Mouse (Mus musculus) neural tube, embryonic 15.5 days (tissue): ENCODE results near the gene Tsc22d1. TPM values are rescaled to one million over a fixed set of nuclear protein-coding genes. Genes with fewer than 3 reads are reported as not detected.

Experiments
- ATAC-seq: fragments of 200-750 bp; cut with Nextera tagmentation; 2 replicates; pipeline ENCODE4 v1.8.0; 2017; ENCODE audit warnings: mild to moderate bottlenecking, moderate TSS enrichment, moderate library complexity; ENCODE audit not compliant: low FRiP score
- H3K27ac ChIP-seq: fragments of 300-500 bp; sonication (generic); replicated peaks from 2 replicates; pipeline ENCODE4 v1.5.1; 2015; ENCODE audit warnings: mild to moderate bottlenecking, inconsistent platforms
- H3K27me3 ChIP-seq: fragments of 300-500 bp; sonication (generic); replicated peaks from 2 replicates; pipeline ENCODE4 v1.6.1; 2015; ENCODE audit warnings: inconsistent platforms
- H3K36me3 ChIP-seq: fragments of 300-500 bp; sonication (generic); 2 replicates; pipeline ENCODE4 v1.6.1; 2015; ENCODE audit warnings: inconsistent platforms
- H3K4me1 ChIP-seq: fragments of 300-500 bp; sonication (generic); 2 replicates; pipeline ENCODE4 v1.6.1; 2015; ENCODE audit warnings: inconsistent platforms
- H3K4me2 ChIP-seq: fragments of 300-500 bp; sonication (generic); 2 replicates; pipeline ENCODE4 v1.6.1; 2015; ENCODE audit warnings: inconsistent platforms, mild to moderate bottlenecking, moderate library complexity
- H3K4me3 ChIP-seq: fragments of 300-500 bp; sonication (generic); replicated peaks from 2 replicates; pipeline ENCODE4 v1.5.1; 2015; ENCODE audit warnings: mild to moderate bottlenecking, inconsistent platforms
- H3K9ac ChIP-seq: fragments of 300-500 bp; sonication (generic); replicated peaks from 2 replicates; pipeline ENCODE4 v1.6.1; 2015; ENCODE audit warnings: mild to moderate bottlenecking, inconsistent platforms
- H3K9me3 ChIP-seq: fragments of 300-500 bp; sonication (generic); replicated peaks from 2 replicates; pipeline ENCODE4 v1.6.1; 2016; ENCODE audit warnings: inconsistent platforms
- WGBS: fragments of 180-500 bp; shearing (Covaris S2); methylation state at CpG from one replicate; pipeline ENCODE4 v1.1.7; 2015; ENCODE audit warnings: mixed read lengths; 5-methylcytosine and 5-hydroxymethylcytosine counted together
- polyA plus RNA-seq: library from polyadenylated mRNA; unstranded; fragments of >200 nt; fragmentation: Nextera tagmentation; extraction: Ambion mirVana; gene quantifications from 2 replicates; pipeline ENCODE4 v1.2.1, GENCODE M21; 2015

Tsc22d1 gene
- polyA plus RNA-seq, 1 experiment from 2014 or later = 880 TPM

DNA sequence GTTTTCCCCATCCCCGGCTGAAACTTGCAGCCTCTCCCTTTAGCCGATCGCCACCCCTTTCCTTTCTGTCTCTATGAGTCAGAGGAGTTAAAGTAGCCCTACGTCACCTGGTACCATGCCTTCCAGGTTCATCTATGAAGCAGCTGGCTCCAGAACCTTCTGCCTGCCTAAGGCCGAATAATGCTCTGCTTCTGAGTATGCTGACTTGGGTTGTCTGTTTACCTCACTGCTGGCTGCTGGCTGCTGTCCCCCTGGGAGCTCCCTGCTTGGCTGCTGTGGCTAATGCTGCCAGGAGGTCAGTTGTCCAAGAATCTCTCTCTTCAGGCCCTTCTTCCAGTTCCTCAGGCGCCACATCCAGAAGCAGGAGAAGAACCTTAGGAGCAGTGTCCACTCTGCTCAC is 111.7 kb downstream of the Tsc22d1 start:
- Histone ChIP-seq H3K4me3 (no peak overlapping the region), H3K27me3 (no peaks in the 10 kb centered on the region), H3K9me3 (no peaks in the 10 kb centered on the region), H3K9ac (no peak overlapping the region), H3K36me3 (no peaks in the 10 kb centered on the region), H3K27ac (no peak overlapping the region), H3K4me1 (peaks cover 19% of the 10 kb centered on the region), H3K4me2 (no peak overlapping the region)
- no peak for ATAC-seq
- WGBS = 89% methylated on average over 6 of the region's 6 CpGs

DNA sequence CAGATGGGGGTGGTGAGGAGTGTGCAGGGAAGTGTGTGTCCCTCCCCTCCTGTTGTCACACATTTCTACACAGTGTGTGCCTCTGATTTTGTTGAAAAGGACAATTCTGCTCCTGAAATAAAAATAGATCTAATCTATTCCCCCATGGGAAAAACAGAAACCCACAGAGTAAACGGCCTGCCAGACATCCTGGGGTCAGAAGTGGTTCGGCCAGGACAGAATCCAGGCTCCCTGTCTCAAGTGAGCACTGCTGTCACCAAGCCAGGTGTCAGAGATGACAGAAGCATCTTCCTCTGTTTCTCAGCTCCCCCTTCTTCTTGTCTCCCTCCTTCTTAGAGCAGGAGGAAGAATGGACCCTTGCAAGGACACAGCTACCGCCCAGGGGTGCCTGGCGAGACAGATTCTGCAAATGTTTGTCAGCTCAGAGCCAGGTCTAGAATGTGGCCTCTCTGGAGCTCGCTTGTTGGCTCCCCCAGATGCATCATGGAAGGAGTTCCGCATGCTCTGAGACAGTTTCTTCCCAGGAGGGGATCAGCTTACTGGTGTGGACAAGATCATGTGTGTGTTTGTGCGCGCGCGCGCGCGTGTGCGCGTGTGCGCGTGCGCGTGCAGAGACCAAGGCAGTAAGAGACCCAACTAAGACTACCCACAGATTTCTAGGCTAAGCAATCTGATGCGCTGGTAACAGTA is 112.4 kb downstream of the Tsc22d1 start:
- Histone ChIP-seq H3K36me3 (no peaks in the 10 kb centered on the region), H3K4me3 (no peak overlapping the region), H3K9me3 (no peaks in the 10 kb centered on the region), H3K4me1 (peaks cover 19% of the 10 kb centered on the region), H3K9ac (no peak overlapping the region), H3K27ac (no peak overlapping the region), H3K27me3 (no peaks in the 10 kb centered on the region), H3K4me2 (no peak overlapping the region)
- WGBS = 90% methylated on average over 20 of the region's 20 CpGs
- ATAC-seq = no peak

DNA sequence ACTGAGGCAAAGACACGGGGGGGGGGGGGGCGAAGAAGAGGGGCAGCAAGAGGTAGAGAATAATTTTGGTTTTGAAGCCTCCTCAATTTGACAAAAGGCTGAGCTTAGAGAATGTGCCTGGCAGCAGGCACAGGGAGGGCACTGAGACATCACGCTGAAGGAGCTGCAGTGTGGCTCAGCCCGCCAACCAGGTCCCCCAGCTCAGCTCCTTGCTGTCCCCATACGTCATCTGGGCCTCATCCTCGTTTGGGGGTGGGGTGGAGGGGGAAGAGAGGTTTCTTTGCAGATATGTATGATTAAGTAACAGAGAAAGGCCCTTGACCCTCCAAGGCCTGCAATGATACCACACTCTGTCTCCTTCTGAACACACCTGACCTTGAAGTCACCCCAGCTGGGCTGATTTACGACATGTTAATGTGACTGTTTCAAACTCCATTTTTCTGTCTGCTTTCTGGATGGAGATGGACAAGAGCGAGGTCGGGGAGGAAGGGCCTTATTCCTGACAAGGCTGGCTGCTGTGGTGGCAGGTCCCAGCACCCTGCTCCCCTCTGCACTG is 113.1 kb downstream of the Tsc22d1 start:
- Histone ChIP-seq H3K36me3 (no peaks in the 10 kb centered on the region), H3K27me3 (no peaks in the 10 kb centered on the region), H3K4me2 (no peak overlapping the region), H3K9me3 (no peaks in the 10 kb centered on the region), H3K27ac (no peak overlapping the region), H3K4me3 (no peak overlapping the region), H3K4me1 (peaks cover 20% of the 10 kb centered on the region), H3K9ac (no peak overlapping the region)
- 0 out of 2 replicates have a peak, but pooled peaks have one; percentile 32 for ATAC-seq
- WGBS = 43% methylated on average over 9 of the region's 9 CpGs

DNA sequence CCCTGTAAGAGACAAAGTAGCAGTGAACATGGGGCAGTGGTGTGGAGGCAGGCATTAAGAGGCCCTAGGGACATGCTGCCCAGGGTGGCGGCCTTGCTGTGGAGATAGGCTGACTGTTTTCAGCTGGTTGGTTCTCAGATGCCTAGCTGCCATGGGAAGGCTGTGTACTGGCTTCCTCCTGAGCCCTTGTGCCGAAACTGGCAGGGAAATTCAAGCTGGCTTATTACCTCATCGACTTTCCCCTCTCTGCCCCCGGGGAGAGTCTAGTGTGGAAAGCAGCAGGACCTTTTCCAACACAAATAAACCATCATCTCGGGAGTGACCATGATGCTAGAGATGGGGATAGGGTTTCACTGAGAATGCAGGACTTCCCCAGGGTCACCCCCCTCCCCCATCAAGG is 113.9 kb downstream of the Tsc22d1 start:
- Histone ChIP-seq H3K9ac (no peak overlapping the region), H3K27ac (no peak overlapping the region), H3K4me1 (peaks cover 28% of the 10 kb centered on the region), H3K9me3 (no peaks in the 10 kb centered on the region), H3K27me3 (no peaks in the 10 kb centered on the region), H3K4me2 (no peak overlapping the region), H3K36me3 (no peaks in the 10 kb centered on the region), H3K4me3 (no peak overlapping the region)
- no peak for ATAC-seq
- 31% methylated on average over 5 of the region's 5 CpGs for WGBS

DNA sequence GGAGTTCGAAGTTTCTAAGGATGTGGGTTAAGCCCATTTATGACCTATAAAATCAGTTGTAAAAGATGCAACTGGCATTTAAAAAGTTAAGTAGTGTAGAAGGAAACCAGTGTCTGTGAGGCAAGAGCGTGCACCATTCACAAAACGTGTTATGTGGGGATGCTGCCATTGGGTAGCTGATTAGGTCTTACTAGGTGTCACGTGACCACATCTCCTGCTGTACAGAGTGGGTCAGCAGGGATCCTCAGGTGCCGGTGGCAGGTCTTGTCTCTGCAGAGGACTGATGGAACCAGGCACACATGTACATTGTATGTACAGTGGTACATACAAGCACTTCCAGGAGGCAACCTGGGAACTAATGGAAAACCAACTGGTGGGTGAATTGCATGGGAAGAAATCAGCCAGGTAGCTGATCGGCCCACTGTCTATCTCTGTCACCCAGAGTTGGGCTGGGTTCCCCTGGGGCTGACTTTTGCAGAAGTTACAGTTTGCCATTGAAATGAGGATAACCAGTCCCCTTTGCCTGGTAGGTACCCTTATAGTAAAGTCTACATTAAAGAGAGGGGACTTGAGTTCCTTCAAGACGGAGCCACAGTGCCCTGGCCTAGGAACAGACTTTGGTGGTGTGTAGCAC is 116.4 kb downstream of the Tsc22d1 start:
- Histone ChIP-seq H3K4me2 (no peak overlapping the region), H3K9ac (no peak overlapping the region), H3K4me3 (no peak overlapping the region), H3K27ac (no peak overlapping the region), H3K4me1 (peaks cover 30% of the 10 kb centered on the region), H3K9me3 (no peaks in the 10 kb centered on the region), H3K36me3 (no peaks in the 10 kb centered on the region), H3K27me3 (no peaks in the 10 kb centered on the region)
- ATAC-seq = no peak
- 91% methylated on average over 7 of the region's 7 CpGs for WGBS

DNA sequence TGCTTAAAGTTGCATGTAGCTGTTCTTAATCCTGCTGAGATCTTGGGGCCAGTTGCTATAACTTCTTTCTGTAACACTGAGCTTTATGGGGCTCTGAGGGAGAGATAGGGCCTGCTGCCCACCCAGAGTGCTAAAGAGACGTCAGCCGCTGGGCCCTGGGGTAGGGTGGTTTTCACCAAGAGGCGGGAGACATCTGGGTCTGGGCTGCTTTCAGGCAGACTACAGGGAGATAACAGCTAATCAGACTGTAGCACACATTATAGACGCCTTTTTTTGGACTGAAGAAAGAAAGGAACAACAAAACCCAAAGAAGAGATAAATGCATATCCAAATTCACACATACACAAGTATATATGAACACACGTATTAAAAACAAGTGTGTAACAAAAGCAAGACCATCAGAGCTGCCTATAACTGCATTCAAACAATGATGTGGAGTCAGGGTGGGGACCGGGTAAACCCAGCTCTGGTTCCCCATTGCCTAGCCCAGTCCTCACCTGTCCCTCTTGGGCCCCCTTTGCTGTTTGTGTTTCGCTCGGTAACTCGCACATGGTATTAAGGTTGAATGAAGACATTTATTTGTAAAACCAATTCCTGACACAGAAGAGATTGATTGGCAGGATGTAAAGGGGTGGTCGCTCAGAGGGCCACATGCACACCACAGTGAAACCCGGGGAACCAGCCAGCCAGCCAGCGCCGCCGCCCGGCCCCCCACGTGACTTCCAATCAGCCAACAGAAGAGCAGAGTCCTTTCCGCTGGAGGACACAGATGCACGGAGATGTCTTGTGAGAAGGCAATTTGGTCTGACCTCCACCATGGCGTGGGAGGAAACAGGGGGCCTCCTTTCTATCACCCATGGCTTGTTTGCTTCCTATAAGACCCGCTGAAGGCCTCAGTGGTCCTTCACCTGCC is 117.8 kb downstream of the Tsc22d1 start:
- Histone ChIP-seq H3K4me2 (peak overlapping the region; percentile 47), H3K36me3 (no peaks in the 10 kb centered on the region), H3K4me1 (peaks cover 26% of the 10 kb centered on the region), H3K9ac (no peak overlapping the region), H3K4me3 (0 out of 2 replicates have a peak overlapping the region, but pooled peaks have one; percentile 6), H3K9me3 (no peaks in the 10 kb centered on the region), H3K27me3 (no peaks in the 10 kb centered on the region), H3K27ac (peak overlapping the region; percentile 60)
- whole genome bisulfite sequencing = 47% methylated on average over 20 of the region's 20 CpGs
- ATAC-seq = peak; percentile 53

DNA sequence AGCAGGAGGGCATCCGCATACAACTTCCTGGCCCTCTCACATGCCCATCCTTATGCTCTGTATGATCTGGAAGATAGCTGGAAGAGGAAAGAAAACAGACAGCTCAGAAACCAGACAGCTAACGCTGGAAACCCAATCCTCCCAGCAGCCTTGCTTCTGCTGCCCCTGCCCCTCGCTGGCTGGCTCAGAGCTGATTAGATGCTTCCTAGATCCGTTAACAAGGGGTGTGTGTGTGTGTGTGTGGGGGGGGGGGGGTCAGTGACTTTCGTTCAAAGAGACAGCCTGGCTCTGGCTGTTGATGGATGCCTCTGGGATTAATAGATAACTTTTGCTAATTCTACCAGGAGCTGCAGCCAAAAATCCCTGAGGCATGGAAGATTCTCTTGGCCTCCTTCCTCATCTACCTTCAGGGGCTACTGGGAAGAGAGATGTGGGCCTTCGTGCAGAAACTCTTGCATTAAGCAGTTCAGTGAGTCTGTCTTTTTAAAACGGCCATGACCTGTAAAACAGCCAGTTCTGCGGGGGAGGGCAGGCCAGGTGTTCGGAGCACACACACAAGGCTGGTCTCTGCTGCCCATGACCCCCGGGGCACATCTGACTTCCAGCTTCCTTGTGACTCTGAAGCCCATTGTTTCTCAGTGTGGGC is 118.5 kb downstream of the Tsc22d1 start:
- no peaks in the 10 kb centered on the region for H3K9me3 ChIP-seq
- peak overlapping the region; percentile 47 for H3K4me2 ChIP-seq
- H3K36me3 ChIP-seq = no peaks in the 10 kb centered on the region
- H3K4me3 ChIP-seq = 0 out of 2 replicates have a peak overlapping the region, but pooled peaks have one; percentile 6
- no peak overlapping the region for H3K9ac ChIP-seq
- H3K27ac ChIP-seq = peak overlapping the region; percentile 60
- ATAC-seq = no peak
- H3K27me3 ChIP-seq = no peaks in the 10 kb centered on the region
- WGBS = 18% methylated on average over 10 of the region's 10 CpGs
- peaks cover 20% of the 10 kb centered on the region for H3K4me1 ChIP-seq

DNA sequence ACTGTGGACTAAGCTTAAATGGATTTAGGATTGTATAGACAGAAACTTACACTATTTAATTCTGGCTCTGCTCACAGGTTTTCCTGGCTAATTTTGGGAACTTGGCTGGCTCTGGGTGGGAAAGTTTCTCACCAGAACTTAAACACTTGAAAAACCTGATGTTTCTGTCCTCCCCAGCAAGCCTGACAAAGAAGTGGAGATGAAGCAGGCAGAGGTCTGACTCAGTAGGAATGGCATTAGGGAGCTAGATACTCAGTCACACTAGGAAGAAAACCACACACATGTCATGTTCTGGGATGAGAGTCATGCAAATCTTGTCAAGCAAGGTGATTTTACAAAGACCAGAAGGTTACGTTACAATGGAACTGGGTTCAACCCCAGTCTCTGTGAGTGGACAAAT is 120.3 kb downstream of the Tsc22d1 start:
- H3K36me3 ChIP-seq = peaks cover under 1% of the 10 kb centered on the region; the same call in 1 of the 2 replicates
- H3K4me1 ChIP-seq = peaks cover 11% of the 10 kb centered on the region
- no peak for ATAC-seq
- H3K27ac ChIP-seq = no peak overlapping the region
- no peak overlapping the region for H3K9ac ChIP-seq
- no peaks in the 10 kb centered on the region for H3K9me3 ChIP-seq
- H3K27me3 ChIP-seq = no peaks in the 10 kb centered on the region
- WGBS = 93% methylated on average over 1 of the region's 1 CpGs
- H3K4me2 ChIP-seq = no peak overlapping the region
- H3K4me3 ChIP-seq = no peak overlapping the region

DNA sequence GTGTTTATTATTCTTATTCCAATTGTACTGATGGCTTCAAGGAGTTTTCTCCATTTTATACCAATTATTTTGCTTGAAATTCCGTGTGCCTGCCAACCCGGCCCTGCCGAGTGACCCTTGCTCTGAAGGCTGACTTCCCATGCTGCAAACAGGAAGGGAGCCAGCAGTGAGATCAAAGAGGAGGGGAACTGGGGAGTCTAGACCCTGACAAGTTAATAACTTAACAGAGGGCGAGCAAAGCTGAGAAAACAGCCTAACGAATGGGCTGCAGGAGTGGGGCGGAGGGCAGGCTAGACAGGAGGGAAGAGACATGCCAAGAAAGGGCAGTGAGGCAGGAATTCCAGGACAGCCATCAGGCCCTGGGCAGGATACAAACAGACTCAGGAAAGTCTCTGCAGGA is 122.2 kb downstream of the Tsc22d1 start:
- H3K36me3 ChIP-seq = peaks cover 4% of the 10 kb centered on the region; the same call in 1 of the 2 replicates
- H3K4me2 ChIP-seq = no peak overlapping the region
- no peaks in the 10 kb centered on the region for H3K9me3 ChIP-seq
- no peak overlapping the region for H3K27ac ChIP-seq
- no peak for ATAC-seq
- 48% methylated on average over 6 of the region's 6 CpGs for WGBS
- peaks cover 11% of the 10 kb centered on the region for H3K4me1 ChIP-seq
- H3K4me3 ChIP-seq = no peak overlapping the region
- no peaks in the 10 kb centered on the region for H3K27me3 ChIP-seq
- no peak overlapping the region for H3K9ac ChIP-seq

DNA sequence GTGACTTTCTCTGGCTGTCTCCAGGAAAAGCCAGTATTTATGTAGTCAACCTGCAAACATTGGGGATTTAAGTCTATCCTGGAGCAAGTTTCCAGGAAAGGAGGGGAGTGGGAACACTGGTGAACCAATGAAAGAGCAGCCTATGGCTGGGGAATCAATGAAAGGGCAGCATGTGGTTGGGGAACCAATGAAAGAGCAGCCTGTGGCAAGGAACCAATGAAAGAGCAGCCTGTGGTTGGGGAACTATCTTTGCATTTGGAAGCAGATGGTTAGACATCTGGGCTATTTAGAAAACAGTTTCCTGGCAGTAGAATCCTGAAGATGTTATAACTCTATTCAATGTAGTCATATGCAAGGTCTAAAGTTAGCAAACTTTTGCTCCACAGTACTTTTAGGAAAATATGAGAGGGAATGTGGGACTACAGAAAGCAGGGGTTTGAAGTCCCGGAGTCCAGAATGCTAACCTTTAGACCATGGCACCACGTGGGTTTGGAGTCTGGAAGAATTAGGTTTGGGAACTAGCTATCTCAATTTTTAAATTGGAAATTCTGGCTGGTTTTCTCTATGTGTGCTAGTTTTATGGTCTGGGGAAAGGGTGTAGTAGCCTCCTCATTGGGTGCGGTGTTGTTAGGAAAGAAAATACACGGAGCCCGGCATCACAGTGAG is 125.4 kb downstream of the Tsc22d1 start:
- WGBS = 92% methylated on average over 5 of the region's 5 CpGs
- H3K9ac ChIP-seq = no peak overlapping the region

More for the DNA sequence above, 125.4 kb downstream of the Tsc22d1 start:
- ATAC-seq = no peak
- no peak overlapping the region for H3K4me3 ChIP-seq
- H3K36me3 ChIP-seq = peaks cover 4% of the 10 kb centered on the region; the same call in 1 of the 2 replicates
- H3K27me3 ChIP-seq = no peaks in the 10 kb centered on the region
- H3K9me3 ChIP-seq = no peaks in the 10 kb centered on the region
- H3K4me1 ChIP-seq = no peaks in the 10 kb centered on the region; the same call in 1 of the 2 replicates
- no peak overlapping the region for H3K27ac ChIP-seq
- H3K4me2 ChIP-seq = no peak overlapping the region
